Mouse (Mus musculus) olfactory bulb, adult 2 months (tissue): Measurements from ENCODE around the gene Rbp2. TPM values are rescaled to one million over a fixed set of nuclear protein-coding genes. Genes with fewer than 3 reads are reported as not detected.
A peak's percentile ranks its signal among the peaks of the same experiment; 100 is the strongest.

Experiments used
- H3K27ac ChIP-seq: fragments of 200-500 bp; 2 replicates; pipeline ENCODE4 v1.5.1; 2012; ENCODE audit warnings: low read depth, low read length; ENCODE audit not compliant: insufficient read depth
- H3K4me1 ChIP-seq: fragments of 200-500 bp; 2 replicates; pipeline ENCODE4 v1.6.1; 2012; ENCODE audit warnings: low read length; ENCODE audit not compliant: control insufficient read depth, insufficient read depth
- H3K4me3 ChIP-seq: fragments of 200-500 bp; 2 replicates; pipeline ENCODE4 v1.5.1; 2012; ENCODE audit warnings: mild to moderate bottlenecking, low read depth, low read length, moderate library complexity; ENCODE audit not compliant: insufficient read depth
- CTCF ChIP-seq: fragments of 200-500 bp; IDR thresholded peaks from 2 replicates; pipeline ENCODE4 v1.5.1; 2012; ENCODE audit warnings: low read depth, mild to moderate bottlenecking, low read length, moderate library complexity; ENCODE audit not compliant: insufficient read depth
- POLR2A ChIP-seq: fragments of 200-500 bp; IDR thresholded peaks from 2 replicates; pipeline ENCODE4 v1.6.1; 2012; ENCODE audit warnings: mild to moderate bottlenecking, low read depth, low read length, moderate library complexity; ENCODE audit not compliant: insufficient read depth
- WGBS: fragments of 180-500 bp; shearing (Covaris S2); methylation state at CpG from one replicate; pipeline ENCODE4 v1.1.7; 2018; 5-methylcytosine and 5-hydroxymethylcytosine counted together
- polyA plus RNA-seq: library from polyadenylated mRNA; stranded (reverse); fragments of >200 nt; gene quantifications from 2 replicates; pipeline ENCODE4 v1.2.4, GENCODE M21; 2012; ENCODE audit warnings: low replicate concordance; ENCODE audit not compliant: missing spikeins, insufficient read depth, insufficient read length

The Rbp2 gene
- polyA plus RNA-seq, 1 experiment, result not detected

DNA sequence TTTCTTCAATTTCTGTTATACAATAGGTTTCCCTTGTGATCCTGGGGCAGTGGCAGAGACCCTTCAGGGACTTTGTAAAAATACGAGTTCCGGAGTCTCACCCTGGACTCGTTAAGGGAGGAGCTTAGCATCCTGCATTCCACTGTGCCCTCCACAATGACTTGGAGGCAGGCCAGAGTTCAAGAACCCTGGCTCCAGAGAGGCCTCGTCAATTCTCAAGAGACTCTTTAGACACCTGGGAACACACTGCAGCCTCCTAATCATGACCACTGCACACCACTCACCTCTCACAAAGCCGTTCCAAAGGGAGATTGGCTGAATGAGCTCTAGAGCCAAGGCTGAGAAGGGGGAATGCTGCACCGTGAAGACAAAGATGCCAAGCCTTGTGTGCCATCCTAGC lies 1.4 kb downstream of the Rbp2 start:
- WGBS, result 69% methylated on average over 6 of the region's 6 CpGs

DNA sequence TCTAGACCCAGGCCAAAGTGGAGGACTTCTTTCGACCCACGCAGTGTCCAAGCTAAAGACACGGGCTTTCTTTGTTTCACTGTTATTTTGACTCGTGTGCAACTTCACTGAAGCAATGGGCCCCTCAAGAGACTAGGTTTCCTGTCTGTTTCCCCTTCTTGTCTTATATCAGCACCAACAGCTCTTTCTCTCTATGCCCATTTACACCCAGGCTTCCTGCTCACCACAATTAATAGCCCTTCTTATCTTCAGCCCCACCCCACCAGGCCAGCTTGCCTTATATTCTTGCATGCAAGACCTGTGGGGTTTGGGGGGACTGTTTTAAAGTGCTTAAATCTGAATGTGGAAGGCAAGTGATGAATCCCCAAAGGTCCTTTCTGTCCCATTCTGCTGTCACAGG lies 3.6 kb downstream of the Rbp2 start:
- 85% methylated on average over 4 of the region's 4 CpGs for WGBS
- Histone ChIP-seq H3K4me1 (no peaks in the 10 kb centered on the region), H3K27ac (no peak overlapping the region), H3K4me3 (no peak overlapping the region)
- TF ChIP-seq POLR2A (no peak), CTCF (no peak)

More for the DNA sequence above, 1.4 kb downstream of the Rbp2 start:
- no peak for TF ChIP-seq POLR2A
- TF ChIP-seq CTCF, result no peak
- no peak overlapping the region for H3K27ac ChIP-seq
- H3K4me1 ChIP-seq, result no peaks in the 10 kb centered on the region
- no peak overlapping the region for H3K4me3 ChIP-seq

DNA sequence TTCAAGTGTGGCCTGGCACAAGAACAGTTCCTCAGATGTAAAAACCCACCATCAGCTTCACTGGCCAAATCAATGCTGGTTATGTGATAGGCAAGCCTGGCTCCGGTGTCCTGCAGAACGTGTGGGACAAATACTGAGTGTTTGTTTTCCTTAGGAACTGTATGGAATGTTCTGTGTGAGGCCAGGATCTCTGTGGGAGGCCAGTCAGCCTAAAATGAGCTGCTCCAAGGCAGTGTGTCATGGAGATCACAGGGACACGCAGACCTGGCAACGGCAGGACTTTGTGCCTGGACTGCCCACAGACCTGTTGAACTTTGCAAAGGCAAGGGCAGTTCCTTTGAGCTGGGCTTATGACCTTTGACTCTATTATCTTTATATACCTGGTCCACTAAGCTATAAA lies 4.2 kb downstream of the Rbp2 start:
- TF ChIP-seq POLR2A (no peak), CTCF (no peak)
- Histone ChIP-seq H3K4me1 (no peaks in the 10 kb centered on the region), H3K4me3 (no peak overlapping the region), H3K27ac (no peak overlapping the region)
- WGBS, result 54% methylated on average over 4 of the region's 4 CpGs

DNA sequence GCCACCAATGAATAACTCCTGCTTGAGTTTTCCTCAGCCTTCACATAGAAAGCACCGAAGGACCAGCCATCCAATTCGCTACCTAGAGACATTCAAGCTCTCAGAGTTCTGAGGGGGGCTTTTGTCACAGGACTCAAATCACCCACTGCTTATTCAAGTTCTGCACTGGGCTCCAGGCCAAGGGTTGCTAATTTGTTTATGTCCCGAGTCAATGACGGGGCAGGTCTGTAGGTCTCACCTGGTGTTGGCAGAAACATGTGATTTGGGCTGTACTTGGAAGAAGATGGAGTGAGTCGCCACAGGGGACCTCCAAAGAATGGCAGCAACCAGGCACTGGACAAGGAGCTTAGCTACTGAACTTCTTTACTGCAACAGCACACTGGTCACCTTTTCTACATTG lies 5.2 kb downstream of the Rbp2 start:
- H3K4me1 ChIP-seq, result no peaks in the 10 kb centered on the region
- no peak for TF ChIP-seq CTCF
- WGBS, result 65% methylated on average over 5 of the region's 5 CpGs
- H3K27ac ChIP-seq, result no peak overlapping the region
- H3K4me3 ChIP-seq, result no peak overlapping the region

DNA sequence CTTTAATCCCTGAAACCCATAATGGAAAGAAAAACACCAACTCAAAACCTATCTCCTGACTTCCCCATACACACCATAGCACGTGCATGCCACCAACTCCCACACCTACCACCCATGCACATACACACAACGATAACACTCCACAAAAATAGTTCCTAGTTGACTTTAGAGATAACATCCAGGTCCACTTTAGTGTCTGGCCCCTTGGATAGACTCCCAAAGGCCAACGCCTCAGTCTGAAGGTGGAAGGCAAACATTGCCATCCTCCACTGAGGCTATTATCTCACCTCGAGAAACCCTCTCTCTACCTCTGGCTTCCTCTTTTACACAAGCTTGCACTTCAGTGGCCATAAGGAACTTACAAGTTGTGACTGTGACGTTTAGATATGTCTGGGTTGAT lies 6.3 kb downstream of the Rbp2 start:
- H3K4me3 ChIP-seq, result no peak overlapping the region
- no peak overlapping the region for H3K27ac ChIP-seq
- H3K4me1 ChIP-seq, result peaks cover 2% of the 10 kb centered on the region
- TF ChIP-seq POLR2A (no peak), CTCF (no peak)
- WGBS, result 88% methylated on average over 5 of the region's 5 CpGs

GRCm38 (mm10) chr9:98492821-98493220 lies 6.9 kb downstream of the Rbp2 start:
- Histone ChIP-seq H3K4me3 (no peak overlapping the region), H3K27ac (no peak overlapping the region), H3K4me1 (peaks cover 3% of the 10 kb centered on the region)
- TF ChIP-seq POLR2A (no peak), CTCF (no peak)
- WGBS, result 73% methylated on average over 1 of the region's 1 CpGs

DNA sequence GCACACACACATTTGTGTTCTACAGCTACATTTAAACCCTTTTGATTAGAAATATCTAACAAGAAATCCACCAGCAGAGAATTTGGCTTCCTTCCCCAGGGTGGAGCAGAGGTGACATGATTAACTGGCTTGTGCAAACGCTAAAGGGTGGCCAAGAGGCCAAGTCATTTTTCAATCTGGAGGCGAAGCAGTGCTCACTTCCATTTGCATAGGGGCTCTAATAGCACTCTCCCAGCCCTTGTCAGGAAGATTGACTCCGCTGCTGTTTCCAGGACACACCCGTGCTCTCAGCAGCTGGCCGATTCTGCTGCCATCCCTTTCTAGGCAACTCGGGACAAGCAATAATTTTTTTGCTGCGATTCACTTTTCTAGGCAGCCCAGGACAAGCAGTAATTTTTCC lies 11.2 kb downstream of the Rbp2 start:
- WGBS, result 27% methylated on average over 7 of the region's 7 CpGs
- no peak overlapping the region for H3K27ac ChIP-seq
- peaks cover 11% of the 10 kb centered on the region for H3K4me1 ChIP-seq
- H3K4me3 ChIP-seq, result no peak overlapping the region
- TF ChIP-seq CTCF, result no peak
- TF ChIP-seq POLR2A, result no peak

- no peak overlapping the region for H3K4me3 ChIP-seq
- peak overlapping the region; percentile 3; the same call in 1 of the 2 replicates for H3K27ac ChIP-seq
- TF ChIP-seq CTCF (no peak), POLR2A (no peak)
- WGBS, result 26% methylated on average over 6 of the region's 6 CpGs
- H3K4me1 ChIP-seq, result peaks cover 11% of the 10 kb centered on the region
These were observed 12.1 kb downstream of the Rbp2 start for GRCm38 (mm10) chr9:98497990-98498389.

- no peak for TF ChIP-seq POLR2A
- TF ChIP-seq CTCF, result no peak
- Histone ChIP-seq H3K27ac (no peak overlapping the region), H3K4me1 (peaks cover 11% of the 10 kb centered on the region), H3K4me3 (no peak overlapping the region)
- 85% methylated on average over 17 of the region's 17 CpGs for WGBS
These were observed 12.9 kb downstream of the Rbp2 start for GRCm38 (mm10) chr9:98498717-98499268.

- TF ChIP-seq POLR2A, result no peak
- no peak for TF ChIP-seq CTCF
- H3K4me3 ChIP-seq, result no peak overlapping the region
- no peak overlapping the region for H3K27ac ChIP-seq
- peaks cover 11% of the 10 kb centered on the region for H3K4me1 ChIP-seq
- 80% methylated on average over 5 of the region's 5 CpGs for WGBS
These were observed 13.7 kb downstream of the Rbp2 start for GRCm38 (mm10) chr9:98499601-98500000.
